Mouse (Mus musculus) CH12.LX (cell line): ENCODE data around the gene Etnk2. TPM values are rescaled to one million over a fixed set of nuclear protein-coding genes. Genes with fewer than 3 reads are reported as not detected.

Experiments used
- DNase-seq: peaks from one replicate; pipeline ENCODE4 v3.0.0-alpha.2; 2013; ENCODE audit errors: extremely low read depth
- H3K27ac ChIP-seq: 2 replicates; pipeline ENCODE4 v1.5.1; 2012; ENCODE audit warnings: low read depth, mild to moderate bottlenecking, control low read depth, moderate library complexity; ENCODE audit not compliant: insufficient read depth
- H3K27me3 ChIP-seq: replicated peaks from 2 replicates; pipeline ENCODE3; 2012; ENCODE audit warnings: inconsistent platforms
- H3K36me3 ChIP-seq, 2 experiments: replicated peaks in 1 of 2; 2 replicates each; pipeline versions ENCODE3 to v1.6.1; 2012; ENCODE audit warnings: inconsistent platforms in 1 of 2, low read length in 1 of 2, mild to moderate bottlenecking in 1 of 2, mixed read lengths in 1 of 2, moderate library complexity in 1 of 2; ENCODE audit not compliant: control insufficient read depth in 1 of 2, insufficient read depth in 1 of 2
- H3K4me1 ChIP-seq, 2 experiments: 2 replicates each; pipeline ENCODE4 v1.6.1; 2012; ENCODE audit warnings: inconsistent platforms in 1 of 2, moderate library complexity in 1 of 2; ENCODE audit not compliant: insufficient read depth in 2 of 2, control insufficient read depth in 1 of 2
- H3K4me2 ChIP-seq: 2 replicates; pipeline ENCODE4 v1.6.1; 2012; ENCODE audit warnings: low read depth, mild to moderate bottlenecking, control low read depth; ENCODE audit not compliant: poor library complexity, insufficient read depth, severe bottlenecking
- H3K4me3 ChIP-seq, 3 experiments: fragments of 150-350 bp in 1 of 3; sonication (generic) in 1 of 3; replicated peaks in 1 of 3; 2 replicates each; pipeline versions ENCODE3 to v1.5.1; 2011 to 2012; ENCODE audit warnings: low read depth in 2 of 3, low read length in 2 of 3, mild to moderate bottlenecking in 2 of 3, moderate library complexity in 2 of 3, control low read depth in 1 of 3, improper control_type of control experiment in 1 of 3, inconsistent platforms in 1 of 3, mixed read lengths in 1 of 3; ENCODE audit not compliant: poor library complexity in 1 of 3
- H3K79me2 ChIP-seq: replicated peaks from 2 replicates; pipeline ENCODE4 v1.6.1; 2012; ENCODE audit warnings: mild to moderate bottlenecking, moderate library complexity; ENCODE audit not compliant: control insufficient read depth, poor library complexity, insufficient read depth, severe bottlenecking; ENCODE audit errors: extremely low read depth
- H3K9ac ChIP-seq: 2 replicates; pipeline ENCODE4 v1.6.1; 2012; ENCODE audit warnings: low read depth, mild to moderate bottlenecking, control low read depth, moderate library complexity; ENCODE audit not compliant: insufficient read depth
- H3K9me3 ChIP-seq: replicated peaks from 2 replicates; pipeline ENCODE3; 2012; ENCODE audit warnings: low read length, inconsistent platforms, mixed read lengths
- CHD1 ChIP-seq: IDR thresholded peaks from 2 replicates; pipeline ENCODE4 v1.6.1; 2012; ENCODE audit warnings: low read depth, low read length, improper control_type of control experiment, inconsistent platforms
- CHD2 ChIP-seq: IDR thresholded peaks from 2 replicates; pipeline ENCODE4 v1.6.1; 2011; ENCODE audit warnings: low read length, improper control_type of control experiment
- CTCF ChIP-seq, 2 experiments: IDR thresholded peaks in 1 of 2; conservative IDR thresholded peaks in 1 of 2; 2 replicates each; pipeline ENCODE4 v1.5.1; 2011 to 2012; ENCODE audit warnings: low read depth in 2 of 2, low read length in 2 of 2, improper control_type of control experiment in 1 of 2, inconsistent platforms in 1 of 2, mild to moderate bottlenecking in 1 of 2, moderate library complexity in 1 of 2
- E2F4 ChIP-seq: IDR thresholded peaks from 2 replicates; pipeline ENCODE4 v1.6.1; 2011; ENCODE audit warnings: low read depth, low read length, improper control_type of control experiment; ENCODE audit not compliant: insufficient replicate concordance
- ELF1 ChIP-seq: IDR thresholded peaks from 2 replicates; pipeline ENCODE4 v1.6.1; 2014; ENCODE audit warnings: low read depth, mild to moderate bottlenecking, inconsistent platforms, low read length, improper control_type of control experiment
- EP300 ChIP-seq: IDR thresholded peaks from 2 replicates; pipeline ENCODE4 v1.6.1; 2011; ENCODE audit warnings: low read length, improper control_type of control experiment
- ETS1 ChIP-seq: conservative IDR thresholded peaks from 2 replicates; pipeline ENCODE4 v1.6.1; 2012; ENCODE audit warnings: low read depth, mild to moderate bottlenecking, inconsistent platforms, low read length, improper control_type of control experiment, moderate library complexity
- GABPA ChIP-seq: IDR thresholded peaks from 2 replicates; pipeline ENCODE4 v1.6.1; 2012; ENCODE audit warnings: low read depth, low read length, improper control_type of control experiment, inconsistent platforms; ENCODE audit not compliant: insufficient replicate concordance
- HCFC1 ChIP-seq: IDR thresholded peaks from 2 replicates; pipeline ENCODE4 v1.6.1; 2012; ENCODE audit warnings: low read depth, mild to moderate bottlenecking, inconsistent platforms, low read length, improper control_type of control experiment
- JUN ChIP-seq: IDR thresholded peaks from 2 replicates; pipeline ENCODE4 v1.6.1; 2011; ENCODE audit warnings: low read depth, mild to moderate bottlenecking, low read length, improper control_type of control experiment, moderate library complexity; ENCODE audit not compliant: insufficient read depth
- JUND ChIP-seq: conservative IDR thresholded peaks from 2 replicates; pipeline ENCODE4 v1.6.1; 2011; ENCODE audit warnings: low read depth, low read length, improper control_type of control experiment
- MAX ChIP-seq: IDR thresholded peaks from 2 replicates; pipeline ENCODE4 v1.6.1; 2011; ENCODE audit warnings: low read length, improper control_type of control experiment
- MAZ ChIP-seq: IDR thresholded peaks from 2 replicates; pipeline ENCODE4 v1.6.1; 2012; ENCODE audit warnings: low read depth, mild to moderate bottlenecking, inconsistent platforms, low read length, improper control_type of control experiment, moderate library complexity
- MYC ChIP-seq: IDR thresholded peaks from 2 replicates; pipeline ENCODE4 v1.6.1; 2011; ENCODE audit warnings: low read depth, mild to moderate bottlenecking, improper control_type of control experiment, low read length
- NELFE ChIP-seq: IDR thresholded peaks from 2 replicates; pipeline ENCODE4 v1.6.1; 2011; ENCODE audit warnings: low read depth, low read length, improper control_type of control experiment
- NRF1 ChIP-seq: IDR thresholded peaks from 2 replicates; pipeline ENCODE4 v1.6.1; 2014; ENCODE audit warnings: low read depth, mild to moderate bottlenecking, inconsistent platforms, low read length, improper control_type of control experiment, moderate library complexity
- RAD21 ChIP-seq: IDR thresholded peaks from 2 replicates; pipeline ENCODE4 v1.6.1; 2011; ENCODE audit warnings: low read depth, mild to moderate bottlenecking, low read length, improper control_type of control experiment, moderate library complexity
- RCOR1 ChIP-seq: conservative IDR thresholded peaks from 2 replicates; pipeline ENCODE4 v1.6.1; 2012; ENCODE audit warnings: low read depth, mild to moderate bottlenecking, inconsistent platforms, low read length, improper control_type of control experiment
- TBP ChIP-seq: conservative IDR thresholded peaks from 2 replicates; pipeline ENCODE4 v1.6.1; 2011; ENCODE audit warnings: low read depth, low read length, improper control_type of control experiment
- TCF12 ChIP-seq: IDR thresholded peaks from 2 replicates; pipeline ENCODE4 v1.6.1; 2014; ENCODE audit warnings: low read depth, mild to moderate bottlenecking, inconsistent platforms, low read length, improper control_type of control experiment
- UBTF ChIP-seq: IDR thresholded peaks from 2 replicates; pipeline ENCODE4 v1.6.1; 2012; ENCODE audit warnings: low read depth, mild to moderate bottlenecking, inconsistent platforms, low read length, improper control_type of control experiment, moderate library complexity
- USF1 ChIP-seq: IDR thresholded peaks from 2 replicates; pipeline ENCODE4 v1.6.1; 2014; ENCODE audit warnings: low read depth, mild to moderate bottlenecking, inconsistent platforms, low read length, improper control_type of control experiment
- ZNF384 ChIP-seq: IDR thresholded peaks from 2 replicates; pipeline ENCODE4 v1.6.1; 2012; ENCODE audit warnings: low read depth, low read length, improper control_type of control experiment, inconsistent platforms
- dilution Hi-C: fragments of 300-500 bp; cut with MboI; formaldehyde crosslinking; loops from 2 replicates; pipeline ENCODE4 v1.14.3; 2020; ENCODE audit warnings: low sequenced_read_pairs; ENCODE audit not compliant: extremely low pct_unique_long_range_greater_than_20kb, extremely low pct_ligation_motif_present
- in situ Hi-C: fragments of 300-500 bp; cut with MboI; formaldehyde crosslinking; loops from 3 replicates; pipeline ENCODE4 v1.14.3; 2019; ENCODE audit warnings: low sequenced_read_pairs, low pct_ligation_motif_present, low pct_unique_long_range_greater_than_20kb, mixed read lengths
- polyA plus RNA-seq: library from polyadenylated mRNA; unstranded; fragments of >175 nt; gene quantifications from 2 replicates; pipeline ENCODE4 v1.2.1, GENCODE M21; 2012; ENCODE audit warnings: low read depth; ENCODE audit not compliant: insufficient read length
- total RNA-seq, 2 experiments: library from RNA; depleted of rRNA; stranded (reverse); fragments of 300-350 nt in 1 of 2; fragments of >200 nt in 1 of 2; gene quantifications; 2 replicates each; pipeline ENCODE4 v1.2.3; 2012 to 2014

The Etnk2 gene
- total and polyA plus RNA-seq, 3 experiments = 0.30 TPM; not detected in 2

DNA sequence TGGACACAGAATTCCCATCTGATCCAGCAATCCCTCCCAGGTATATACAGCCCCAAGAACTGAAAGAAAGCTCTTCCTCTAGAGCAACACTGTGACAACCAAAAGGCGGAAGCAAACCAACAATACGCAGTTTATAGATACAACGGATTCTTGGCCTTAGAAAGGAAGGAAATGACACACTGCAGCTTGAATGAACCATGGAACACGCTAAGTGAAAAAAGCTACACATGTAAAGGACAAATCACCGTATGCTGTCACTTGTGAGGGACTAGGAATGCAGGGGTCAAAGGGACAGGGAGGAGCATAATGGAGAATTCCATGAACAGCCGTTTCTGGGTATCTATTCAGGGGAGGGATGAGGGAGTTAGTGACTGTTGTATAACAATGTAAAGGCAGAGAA is 44.1 kb downstream of the Etnk2 start:
- dilution Hi-C loops (no loop called here), in situ Hi-C loops (no loop called here)
- no peaks in the 10 kb centered on the region for H3K79me2 ChIP-seq

DNA sequence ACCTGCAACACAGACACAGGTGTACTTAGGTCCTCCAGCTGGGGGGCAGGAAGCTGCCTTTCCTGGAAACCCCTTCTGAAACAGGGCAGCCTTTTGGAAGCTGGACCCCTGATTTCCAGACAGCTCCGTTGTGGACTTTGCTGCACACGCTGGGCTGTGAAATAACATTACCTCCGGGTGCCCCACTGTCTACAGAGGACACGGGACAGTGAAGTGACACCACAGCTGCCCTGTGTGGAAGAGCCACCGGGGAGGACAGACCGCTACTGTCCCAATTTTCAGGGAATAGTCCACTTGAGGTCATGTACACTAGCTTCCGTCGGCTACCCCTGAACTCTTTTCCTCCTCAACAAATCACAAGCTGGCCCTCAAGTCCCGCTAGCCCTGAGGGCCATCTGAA is 44.9 kb downstream of the Etnk2 start:
- no peak overlapping the region for H3K4me2 ChIP-seq

More for the DNA sequence above, 44.1 kb downstream of the Etnk2 start:
- no peak overlapping the region for H3K4me3 ChIP-seq
- H3K4me1 ChIP-seq = no peaks in the 10 kb centered on the region
- no peak overlapping the region for H3K27ac ChIP-seq
- H3K36me3 ChIP-seq = no peaks in the 10 kb centered on the region
- H3K9me3 ChIP-seq = peaks cover 3% of the 10 kb centered on the region
- TF ChIP-seq HCFC1 (no peak), MYC (no peak), RCOR1 (no peak), MAZ (no peak), CHD1 (no peak), CTCF (conservative IDR thresholded peaks at IDR 0.05 in 1 of 2, IDR thresholded peaks at IDR 0.05 in 1 of 2; ENCODE audit: low read depth in 2 of 2, low read length in 2 of 2) (no peak), E2F4 (no peak), ETS1 (no peak)
- no peak overlapping the region for H3K9ac ChIP-seq
- no peak overlapping the region for H3K4me2 ChIP-seq
- no peak for DNase-seq
- peaks cover 40% of the 10 kb centered on the region for H3K27me3 ChIP-seq

More for the DNA sequence above, 44.9 kb downstream of the Etnk2 start:
- H3K27me3 ChIP-seq = peaks cover 40% of the 10 kb centered on the region
- H3K4me1 ChIP-seq = 0 out of 4 replicates have a peak, but pooled peaks cover 0 to 4% of the 10 kb centered on the region in 2 experiments
- H3K36me3 ChIP-seq = no peaks in the 10 kb centered on the region
- no peak overlapping the region for H3K9ac ChIP-seq
- H3K9me3 ChIP-seq = peaks cover 3% of the 10 kb centered on the region
- H3K4me3 ChIP-seq = no peak overlapping the region
- no peak for DNase-seq
- in situ Hi-C loops = no loop called here
- dilution Hi-C loops = no loop called here
- no peaks in the 10 kb centered on the region for H3K79me2 ChIP-seq
- H3K27ac ChIP-seq = no peak overlapping the region
- TF ChIP-seq USF1 (no peak), CHD1 (no peak), GABPA (no peak), UBTF (no peak), ELF1 (no peak), JUN (no peak), CHD2 (no peak), JUND (no peak), NELFE (no peak), RAD21 (no peak), MAZ (no peak), CTCF (conservative IDR thresholded peaks at IDR 0.05 in 1 of 2, IDR thresholded peaks at IDR 0.05 in 1 of 2; ENCODE audit: low read depth in 2 of 2, low read length in 2 of 2) (no peak), ZNF384 (no peak), MAX (no peak), NRF1 (no peak), EP300 (no peak), TBP (no peak), E2F4 (no peak), TCF12 (no peak)
- TF ChIP-seq, all 38 proteins: peak for 0
